Mouse (Mus musculus): ENCODE data around the gene Ddc. TPM values are rescaled to one million over a fixed set of nuclear protein-coding genes. Genes with fewer than 3 reads are reported as not detected.

Ddc gene
- polyA plus RNA-seq, 1 experiment = not detected

DNA sequence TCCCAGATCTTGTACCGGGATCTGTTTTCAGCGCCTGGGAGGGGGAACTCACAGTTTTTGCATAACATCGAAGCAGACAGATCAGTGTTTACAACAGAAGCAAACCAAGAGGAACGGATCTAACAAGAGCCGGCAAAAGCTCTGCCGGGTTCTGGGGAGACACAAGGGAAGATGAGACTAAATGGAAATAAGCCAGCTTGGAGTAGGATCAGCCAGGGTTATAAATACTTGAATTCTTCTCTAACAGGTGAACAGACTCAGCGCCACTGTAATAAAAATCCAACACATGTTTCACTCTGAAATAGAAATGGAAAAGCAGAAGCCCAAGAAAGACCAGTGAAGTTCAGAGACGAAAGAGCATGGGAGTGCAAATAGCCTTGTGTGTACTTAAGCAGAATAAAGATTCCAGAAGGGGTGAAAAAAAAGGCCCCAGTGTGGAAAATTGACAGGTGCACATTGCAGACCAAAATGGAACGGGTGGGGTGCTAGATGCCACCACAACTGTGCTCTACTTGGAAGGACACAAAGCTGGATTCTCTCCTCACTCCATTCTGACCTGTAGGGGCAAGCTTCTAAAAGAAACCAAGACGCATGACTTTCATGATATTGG is 4.8 kb downstream of the Ddc start:
- TF ChIP-seq CTCF (IDR thresholded peaks at IDR 0.05; ENCODE audit: insufficient read depth, low read depth, low read length) = no peak
- TF ChIP-seq POLR2A (IDR thresholded peaks at IDR 0.05; ENCODE audit: insufficient read depth, low read depth, low read length) = no peak
- Histone ChIP-seq H3K27ac (ENCODE audit: insufficient read depth, low read depth, low read length) (no peak overlapping the region), H3K4me3 (ENCODE audit: insufficient read depth, low read depth, low read length) (no peak overlapping the region), H3K4me1 (ENCODE audit: control insufficient read depth, insufficient read depth, low read length) (peaks cover 5% of the 10 kb centered on the region)
- WGBS = 64% methylated on average over 10 of the region's 10 CpGs

DNA sequence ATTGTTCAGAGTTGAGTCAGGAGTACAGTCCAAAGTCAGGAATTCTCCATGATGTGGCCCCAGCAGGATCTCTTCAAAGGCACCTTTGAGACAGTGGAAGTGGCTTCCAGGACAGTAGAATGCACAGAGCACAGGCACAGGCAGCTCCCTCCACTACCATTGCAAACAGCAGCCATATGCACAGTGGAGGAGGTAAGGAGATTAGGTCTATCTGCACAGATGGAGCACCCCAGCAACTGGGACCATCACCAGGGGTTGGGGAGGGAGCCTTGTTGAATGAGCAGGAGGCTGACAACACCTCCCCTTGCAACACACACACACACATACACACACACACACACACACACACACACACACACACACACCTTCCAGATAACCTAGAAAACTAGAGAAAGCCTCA is 6.1 kb downstream of the Ddc start:
- Histone ChIP-seq H3K4me3 (ENCODE audit: insufficient read depth, low read depth, low read length) (no peak overlapping the region), H3K4me1 (ENCODE audit: control insufficient read depth, insufficient read depth, low read length) (peaks cover 5% of the 10 kb centered on the region), H3K27ac (ENCODE audit: insufficient read depth, low read depth, low read length) (no peak overlapping the region)
- no peak for TF ChIP-seq CTCF (IDR thresholded peaks at IDR 0.05; ENCODE audit: insufficient read depth, low read depth, low read length)
- TF ChIP-seq POLR2A (IDR thresholded peaks at IDR 0.05; ENCODE audit: insufficient read depth, low read depth, low read length) = no peak

DNA sequence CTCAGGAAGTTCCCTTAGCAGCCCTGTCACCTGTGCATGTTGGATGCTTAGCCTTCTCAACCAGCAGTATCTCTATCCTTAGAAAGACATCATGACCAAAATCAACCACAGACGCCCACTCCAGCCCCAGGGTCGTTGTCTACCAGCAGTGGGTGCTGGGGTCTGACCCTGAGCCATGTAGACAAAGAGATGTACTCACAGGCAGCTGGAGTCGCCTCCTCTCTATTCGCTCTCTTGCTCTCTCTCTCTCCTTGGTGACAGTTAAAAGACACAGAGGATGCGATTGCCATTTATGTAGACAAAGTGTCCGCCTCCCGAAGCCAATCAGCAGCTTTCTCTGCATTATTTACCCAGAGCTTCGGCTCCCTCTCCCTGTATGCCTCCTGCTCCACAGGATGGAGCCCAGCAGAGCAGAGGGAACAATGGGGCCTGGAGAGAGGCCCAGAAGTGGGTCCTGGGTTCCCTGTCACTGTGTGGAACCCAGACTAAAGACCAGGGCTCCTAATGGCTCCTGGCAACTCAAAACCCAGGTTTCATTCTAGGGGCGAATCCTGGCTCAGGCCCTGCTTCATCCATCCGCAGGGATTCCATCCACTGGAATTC is 7.7 kb downstream of the Ddc start:
- Histone ChIP-seq H3K27ac (ENCODE audit: insufficient read depth, low read depth, low read length) (no peak overlapping the region), H3K4me1 (ENCODE audit: control insufficient read depth, insufficient read depth, low read length) (peaks cover 5% of the 10 kb centered on the region), H3K4me3 (ENCODE audit: insufficient read depth, low read depth, low read length) (no peak overlapping the region)
- TF ChIP-seq CTCF (IDR thresholded peaks at IDR 0.05; ENCODE audit: insufficient read depth, low read depth, low read length) (no peak), POLR2A (IDR thresholded peaks at IDR 0.05; ENCODE audit: insufficient read depth, low read depth, low read length) (no peak)
- 50% methylated on average over 10 of the region's 10 CpGs for WGBS

DNA sequence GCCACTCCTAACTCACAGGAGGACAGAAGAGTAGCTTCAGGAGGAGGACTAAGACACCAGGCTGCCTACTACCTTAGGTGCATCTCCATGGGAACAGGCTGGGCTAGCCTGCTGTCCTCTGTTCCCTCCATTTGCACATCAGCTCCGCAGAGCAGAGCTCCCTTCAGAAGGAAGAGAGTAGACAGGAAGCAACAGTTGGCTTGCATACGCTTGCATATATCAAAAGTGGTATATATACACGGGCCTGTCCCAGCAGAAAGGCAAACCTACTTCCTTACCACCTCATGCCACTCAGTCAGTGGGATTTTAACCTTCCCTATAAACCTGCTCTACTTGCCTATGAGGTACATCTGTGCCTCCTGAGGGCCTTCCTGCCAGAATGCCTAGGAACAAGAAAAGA is 9.2 kb downstream of the Ddc start:
- Histone ChIP-seq H3K4me1 (ENCODE audit: control insufficient read depth, insufficient read depth, low read length) (peaks cover 5% of the 10 kb centered on the region), H3K4me3 (ENCODE audit: insufficient read depth, low read depth, low read length) (no peak overlapping the region), H3K27ac (ENCODE audit: insufficient read depth, low read depth, low read length) (no peak overlapping the region)
- TF ChIP-seq CTCF (IDR thresholded peaks at IDR 0.05; ENCODE audit: insufficient read depth, low read depth, low read length) (no peak), POLR2A (IDR thresholded peaks at IDR 0.05; ENCODE audit: insufficient read depth, low read depth, low read length) (no peak)
- 95% methylated on average over 3 of the region's 3 CpGs for WGBS

- Histone ChIP-seq H3K27ac (ENCODE audit: insufficient read depth, low read depth, low read length) (no peak overlapping the region), H3K4me3 (ENCODE audit: insufficient read depth, low read depth, low read length) (no peak overlapping the region), H3K4me1 (ENCODE audit: control insufficient read depth, insufficient read depth, low read length) (peaks cover 5% of the 10 kb centered on the region)
- TF ChIP-seq POLR2A (IDR thresholded peaks at IDR 0.05; ENCODE audit: insufficient read depth, low read depth, low read length) (no peak), CTCF (IDR thresholded peaks at IDR 0.05; ENCODE audit: insufficient read depth, low read depth, low read length) (no peak)
- 78% methylated on average over 3 of the region's 3 CpGs for WGBS
Measured at GRCm38 (mm10) chr11:11888051-11888450, 9.9 kb downstream of the Ddc start.

DNA sequence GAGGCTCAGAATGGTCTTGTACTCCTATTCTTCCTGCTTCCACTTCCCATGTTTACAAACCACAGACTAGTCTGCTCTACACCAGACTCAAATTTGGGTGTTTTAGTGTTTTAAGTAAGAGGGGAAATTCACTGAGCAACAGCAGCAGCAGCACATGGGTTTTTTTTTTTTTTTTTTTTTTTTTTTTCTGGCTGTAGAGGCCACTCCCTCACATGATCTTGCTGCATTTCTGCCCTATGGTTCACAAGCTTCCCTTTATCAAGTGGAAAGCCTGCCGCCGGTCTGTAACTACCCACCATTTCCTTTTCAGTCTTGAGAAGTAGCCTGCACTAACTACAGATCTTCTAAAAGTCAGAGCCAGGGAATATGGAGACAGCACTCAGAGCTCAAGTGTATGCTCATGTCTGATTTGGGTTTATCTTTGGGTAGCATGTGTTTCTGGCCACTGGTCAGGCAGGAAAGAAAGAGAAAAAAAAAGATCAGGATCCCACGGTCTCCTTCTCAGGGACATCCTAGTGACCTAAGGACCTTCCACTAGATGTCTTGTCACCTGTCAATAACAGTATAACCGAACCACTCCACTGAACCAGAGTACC is 11.4 kb downstream of the Ddc start:
- Histone ChIP-seq H3K27ac (ENCODE audit: insufficient read depth, low read depth, low read length) (no peak overlapping the region), H3K4me3 (ENCODE audit: insufficient read depth, low read depth, low read length) (no peak overlapping the region), H3K4me1 (ENCODE audit: control insufficient read depth, insufficient read depth, low read length) (peaks cover 5% of the 10 kb centered on the region)
- TF ChIP-seq CTCF (IDR thresholded peaks at IDR 0.05; ENCODE audit: insufficient read depth, low read depth, low read length) = no peak
- TF ChIP-seq POLR2A (IDR thresholded peaks at IDR 0.05; ENCODE audit: insufficient read depth, low read depth, low read length) = no peak
- 79% methylated on average over 4 of the region's 4 CpGs for WGBS

- WGBS = 43% methylated on average over 3 of the region's 3 CpGs
- no peak for TF ChIP-seq POLR2A (IDR thresholded peaks at IDR 0.05; ENCODE audit: insufficient read depth, low read depth, low read length)
- no peak for TF ChIP-seq CTCF (IDR thresholded peaks at IDR 0.05; ENCODE audit: insufficient read depth, low read depth, low read length)
- no peak overlapping the region for H3K27ac ChIP-seq (ENCODE audit: insufficient read depth, low read depth, low read length)
- H3K4me1 ChIP-seq (ENCODE audit: control insufficient read depth, insufficient read depth, low read length) = peaks cover 5% of the 10 kb centered on the region
- H3K4me3 ChIP-seq (ENCODE audit: insufficient read depth, low read depth, low read length) = no peak overlapping the region
Measured at GRCm38 (mm10) chr11:11885921-11886320, 12.0 kb downstream of the Ddc start.

- TF ChIP-seq POLR2A (IDR thresholded peaks at IDR 0.05; ENCODE audit: insufficient read depth, low read depth, low read length) (no peak), CTCF (IDR thresholded peaks at IDR 0.05; ENCODE audit: insufficient read depth, low read depth, low read length) (no peak)
- Histone ChIP-seq H3K27ac (ENCODE audit: insufficient read depth, low read depth, low read length) (no peak overlapping the region), H3K4me3 (ENCODE audit: insufficient read depth, low read depth, low read length) (no peak overlapping the region), H3K4me1 (ENCODE audit: control insufficient read depth, insufficient read depth, low read length) (peaks cover 2% of the 10 kb centered on the region; the same call in 1 of the 2 replicates)
- WGBS = 87% methylated on average over 4 of the region's 4 CpGs
Measured at GRCm38 (mm10) chr11:11885246-11885643, 12.7 kb downstream of the Ddc start.

GRCm38 (mm10) chr11:11884533-11885245 is 13.3 kb downstream of the Ddc start:
- no peak for TF ChIP-seq CTCF (IDR thresholded peaks at IDR 0.05; ENCODE audit: insufficient read depth, low read depth, low read length)
- TF ChIP-seq POLR2A (IDR thresholded peaks at IDR 0.05; ENCODE audit: insufficient read depth, low read depth, low read length) = no peak
- H3K4me1 ChIP-seq (ENCODE audit: control insufficient read depth, insufficient read depth, low read length) = no peaks in the 10 kb centered on the region
- 78% methylated on average over 11 of the region's 11 CpGs for WGBS

More at GRCm38 (mm10) chr11:11884533-11885245, 13.3 kb downstream of the Ddc start:
- Histone ChIP-seq H3K27ac (ENCODE audit: insufficient read depth, low read depth, low read length) (no peak overlapping the region), H3K4me3 (ENCODE audit: insufficient read depth, low read depth, low read length) (no peak overlapping the region)
